Mouse (Mus musculus): ENCODE results near the gene Ptov1. TPM values are rescaled to one million over a fixed set of nuclear protein-coding genes. Genes with fewer than 3 reads are reported as not detected.
"Not testable (repeated sequence)": the region's sequence is repeated elsewhere in the genome, so short reads cannot be mapped to it uniquely, and the experiment has no call there.

Gene Ptov1
- polyA plus RNA-seq, 1 experiment, result 927 TPM

DNA sequence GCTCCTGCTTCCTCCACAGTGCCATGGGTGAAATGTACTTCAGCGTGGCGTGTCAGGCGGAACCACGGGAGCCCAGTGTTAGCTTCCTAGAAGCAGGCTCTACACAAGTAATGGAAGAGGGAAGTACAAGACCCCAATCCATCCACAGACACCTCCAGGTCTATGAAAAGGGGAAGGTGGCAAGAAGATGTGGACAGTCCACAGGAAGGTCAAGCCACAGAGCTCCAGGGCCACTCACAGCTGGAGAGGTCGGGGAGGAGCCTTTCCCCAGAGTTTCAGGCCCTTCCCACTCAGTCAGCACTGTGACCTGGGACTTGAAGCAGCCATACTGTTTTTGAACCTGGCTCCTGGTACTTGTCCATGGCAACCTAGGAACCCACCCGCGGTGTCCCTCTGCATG is 17.4 kb upstream of the Ptov1 start:
- TF ChIP-seq POLR2A (IDR thresholded peaks at IDR 0.05; ENCODE audit: borderline replicate concordance, extremely low read depth, insufficient read depth, insufficient read length, poor library complexity, severe bottlenecking) (no peak), CTCF (IDR thresholded peaks at IDR 0.05; ENCODE audit: borderline replicate concordance, extremely low read depth, insufficient read depth, insufficient read length) (no peak)
- no peak for DNase-seq (ENCODE audit: low read depth)

DNA sequence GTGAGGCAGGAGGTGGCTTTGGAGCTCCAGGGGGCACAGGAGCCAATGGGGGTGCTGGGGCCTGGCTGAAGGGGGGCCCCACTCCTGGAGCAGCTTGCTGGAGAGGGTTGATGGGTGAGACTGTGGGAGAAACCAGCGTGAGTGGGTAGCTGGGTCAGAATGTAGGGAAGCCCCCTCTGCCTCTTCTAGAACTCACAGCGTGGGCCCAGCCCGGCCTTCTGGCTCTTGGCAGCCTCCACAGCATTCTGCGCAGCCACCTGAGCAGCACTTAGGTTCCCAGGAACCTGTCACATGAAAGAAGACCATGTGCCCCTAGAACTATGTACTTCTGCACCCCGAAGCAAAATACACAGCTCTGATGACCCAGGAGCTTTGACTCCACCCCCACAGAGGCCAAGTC is 15.0 kb upstream of the Ptov1 start:
- TF ChIP-seq CTCF (IDR thresholded peaks at IDR 0.05; ENCODE audit: borderline replicate concordance, extremely low read depth, insufficient read depth, insufficient read length) (no peak), POLR2A (IDR thresholded peaks at IDR 0.05; ENCODE audit: borderline replicate concordance, extremely low read depth, insufficient read depth, insufficient read length, poor library complexity, severe bottlenecking) (no peak)
- no peak for DNase-seq (ENCODE audit: low read depth)

- no peak for TF ChIP-seq CTCF (IDR thresholded peaks at IDR 0.05; ENCODE audit: borderline replicate concordance, extremely low read depth, insufficient read depth, insufficient read length)
- no peak for TF ChIP-seq POLR2A (IDR thresholded peaks at IDR 0.05; ENCODE audit: borderline replicate concordance, extremely low read depth, insufficient read depth, insufficient read length, poor library complexity, severe bottlenecking)
- no peak for DNase-seq (ENCODE audit: low read depth)
These were observed 13.4 kb upstream of the Ptov1 start for GRCm38 (mm10) chr7:44883036-44883435.

DNA sequence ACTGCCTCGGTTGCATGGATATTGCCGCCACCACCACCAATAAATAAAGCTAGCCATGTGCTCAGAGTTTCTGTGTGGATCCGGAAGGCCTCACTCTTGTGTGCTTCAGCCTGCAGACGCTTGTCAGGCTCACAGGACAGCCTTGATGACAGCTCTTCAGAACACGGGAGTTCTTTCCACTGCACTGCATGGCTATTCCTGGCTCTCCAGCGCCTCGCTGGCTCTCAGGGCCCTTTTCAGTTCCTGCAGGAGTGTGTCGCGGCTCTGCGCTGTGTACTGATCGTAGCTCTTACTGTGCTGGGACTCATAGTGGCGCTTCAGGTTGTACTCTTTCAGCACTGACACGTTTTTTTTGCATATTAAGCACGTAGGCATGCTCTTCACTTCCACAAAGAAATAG is 8.2 kb upstream of the Ptov1 start:
- no peak for TF ChIP-seq CTCF (IDR thresholded peaks at IDR 0.05; ENCODE audit: borderline replicate concordance, extremely low read depth, insufficient read depth, insufficient read length)
- no peak for TF ChIP-seq POLR2A (IDR thresholded peaks at IDR 0.05; ENCODE audit: borderline replicate concordance, extremely low read depth, insufficient read depth, insufficient read length, poor library complexity, severe bottlenecking)
- DNase-seq (ENCODE audit: low read depth), result no peak

GRCm38 (mm10) chr7:44871774-44872173 is 2.2 kb upstream of the Ptov1 start:
- DNase-seq (ENCODE audit: low read depth), result not testable (repeated sequence)

DNA sequence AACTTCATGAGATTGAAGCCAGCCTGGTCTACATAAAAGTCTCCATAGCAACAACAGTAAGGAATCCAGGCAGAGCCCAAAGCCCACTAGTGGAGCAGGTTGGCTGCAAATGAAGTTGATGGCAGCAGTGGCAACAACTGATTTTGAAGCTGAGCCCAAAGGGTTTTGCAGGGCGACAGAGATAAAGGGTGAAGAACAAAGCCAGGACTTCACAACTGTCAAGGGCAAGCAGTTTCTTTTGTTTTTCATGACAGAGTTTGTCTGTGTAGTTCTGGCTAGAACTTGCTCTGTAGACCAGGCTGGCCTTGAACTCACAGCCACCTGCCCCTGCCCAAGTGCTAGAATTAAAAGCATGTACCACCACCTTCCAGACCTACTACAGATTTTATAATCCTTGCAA is 1.6 kb upstream of the Ptov1 start:
- TF ChIP-seq POLR2A (IDR thresholded peaks at IDR 0.05; ENCODE audit: borderline replicate concordance, extremely low read depth, insufficient read depth, insufficient read length, poor library complexity, severe bottlenecking) (no peak), CTCF (IDR thresholded peaks at IDR 0.05; ENCODE audit: borderline replicate concordance, extremely low read depth, insufficient read depth, insufficient read length) (no peak)
- DNase-seq (ENCODE audit: low read depth), result no peak

- no peak for DNase-seq (ENCODE audit: low read depth)
- TF ChIP-seq CTCF (IDR thresholded peaks at IDR 0.05; ENCODE audit: borderline replicate concordance, extremely low read depth, insufficient read depth, insufficient read length) (no peak), POLR2A (IDR thresholded peaks at IDR 0.05; ENCODE audit: borderline replicate concordance, extremely low read depth, insufficient read depth, insufficient read length, poor library complexity, severe bottlenecking) (no peak)
These were observed 1.0 kb upstream of the Ptov1 start for GRCm38 (mm10) chr7:44870614-44871013.

GRCm38 (mm10) chr7:44868919-44869696 is 480 bp downstream of the Ptov1 start:
- peak; percentile 82 for DNase-seq (ENCODE audit: low read depth)
- TF ChIP-seq CTCF (IDR thresholded peaks at IDR 0.05; ENCODE audit: borderline replicate concordance, extremely low read depth, insufficient read depth, insufficient read length) (no peak), POLR2A (IDR thresholded peaks at IDR 0.05; ENCODE audit: borderline replicate concordance, extremely low read depth, insufficient read depth, insufficient read length, poor library complexity, severe bottlenecking) (peak; percentile 95)

GRCm38 (mm10) chr7:44868465-44868864 is 1.1 kb downstream of the Ptov1 start:
- TF ChIP-seq POLR2A (IDR thresholded peaks at IDR 0.05; ENCODE audit: borderline replicate concordance, extremely low read depth, insufficient read depth, insufficient read length, poor library complexity, severe bottlenecking), result no peak
- TF ChIP-seq CTCF (IDR thresholded peaks at IDR 0.05; ENCODE audit: borderline replicate concordance, extremely low read depth, insufficient read depth, insufficient read length), result no peak
- no peak for DNase-seq (ENCODE audit: low read depth)

DNA sequence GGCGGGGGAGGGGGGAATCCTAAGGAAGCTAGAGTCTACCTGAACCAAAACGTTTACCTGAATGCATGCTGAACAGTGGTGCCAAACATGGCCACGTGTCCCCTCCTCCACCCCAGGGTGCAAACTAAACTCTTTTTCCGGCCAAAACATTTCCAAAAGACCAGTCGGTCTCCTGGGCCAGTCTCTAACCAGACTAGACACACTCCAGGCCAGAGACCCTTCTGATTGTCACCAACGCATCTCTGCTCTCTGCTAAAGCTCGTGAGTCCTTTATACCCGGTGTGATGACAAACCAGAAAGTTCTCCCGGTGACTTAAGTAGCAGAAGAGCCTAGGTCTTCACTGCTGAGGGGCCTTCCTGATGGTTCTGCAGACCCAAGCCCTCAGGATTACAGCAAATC is 1.8 kb downstream of the Ptov1 start:
- no peak for DNase-seq (ENCODE audit: low read depth)
- TF ChIP-seq POLR2A (IDR thresholded peaks at IDR 0.05; ENCODE audit: borderline replicate concordance, extremely low read depth, insufficient read depth, insufficient read length, poor library complexity, severe bottlenecking) (no peak), CTCF (IDR thresholded peaks at IDR 0.05; ENCODE audit: borderline replicate concordance, extremely low read depth, insufficient read depth, insufficient read length) (no peak)

DNA sequence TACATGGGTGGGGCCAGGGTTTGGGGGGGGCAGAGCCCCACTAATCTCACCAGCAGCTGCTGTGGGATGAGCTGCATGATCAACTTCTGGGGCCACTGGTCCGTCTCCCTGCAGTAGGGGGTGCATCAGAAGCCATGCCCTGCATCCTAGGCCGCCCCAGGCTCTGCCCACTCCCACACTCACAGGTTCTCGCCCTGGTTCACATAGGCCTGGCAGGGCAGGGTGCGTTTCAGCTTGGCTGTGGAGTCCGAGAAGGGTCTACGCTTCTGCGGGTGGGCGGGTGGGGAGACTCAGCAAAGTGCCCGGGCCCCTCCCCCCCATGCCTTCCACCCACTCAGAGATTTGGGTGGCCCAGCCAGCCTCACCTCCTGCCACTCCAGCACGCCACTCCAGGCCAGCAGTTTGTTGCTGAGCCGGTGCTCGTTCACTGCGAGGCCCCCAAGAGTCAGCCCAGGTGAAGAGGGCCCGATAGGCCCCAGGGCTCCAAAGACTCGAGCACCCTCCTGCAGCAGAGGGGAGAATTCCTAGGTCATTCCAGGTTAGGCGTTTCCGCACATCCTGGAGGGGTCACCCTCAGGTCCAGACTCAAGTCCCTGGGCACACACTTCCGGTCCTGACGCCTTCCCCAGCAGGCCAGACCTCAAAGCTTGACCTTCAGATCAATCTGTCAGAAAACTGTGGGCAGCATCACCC is 2.4 kb downstream of the Ptov1 start:
- no peak for DNase-seq (ENCODE audit: low read depth)

More for the DNA sequence above, 2.4 kb downstream of the Ptov1 start:
- TF ChIP-seq CTCF (IDR thresholded peaks at IDR 0.05; ENCODE audit: borderline replicate concordance, extremely low read depth, insufficient read depth, insufficient read length) (no peak), POLR2A (IDR thresholded peaks at IDR 0.05; ENCODE audit: borderline replicate concordance, extremely low read depth, insufficient read depth, insufficient read length, poor library complexity, severe bottlenecking) (no peak)

Measured in brain, embryonic 14.5 days (tissue).